Mouse (Mus musculus) forebrain, embryonic 11.5 days (tissue): ENCODE results near the gene Sirt6. TPM values are rescaled to one million over a fixed set of nuclear protein-coding genes. Genes with fewer than 3 reads are reported as not detected.

Source experiments
- ATAC-seq: fragments of 200-750 bp; cut with Nextera tagmentation; replicated peaks from 2 replicates; pipeline ENCODE4 v1.8.0; 2017; ENCODE audit warnings: moderate TSS enrichment; ENCODE audit not compliant: low FRiP score
- DNase-seq: peaks from one replicate; pipeline ENCODE4 v3.0.0-alpha.2; 2017; ENCODE audit warnings: low spot score
- H3K27ac ChIP-seq: fragments of 300-500 bp; sonication (generic); 2 replicates; pipeline ENCODE4 v1.5.1; 2014; ENCODE audit warnings: low read depth, low read length
- H3K27me3 ChIP-seq: fragments of 300-500 bp; sonication (generic); 2 replicates; pipeline ENCODE4 v1.6.1; 2014; ENCODE audit warnings: mild to moderate bottlenecking, low read length, mixed read lengths; ENCODE audit not compliant: control insufficient read depth, insufficient read depth
- H3K36me3 ChIP-seq: fragments of 300-500 bp; sonication (generic); 2 replicates; pipeline ENCODE4 v1.6.1; 2014; ENCODE audit warnings: mild to moderate bottlenecking, low read length, moderate library complexity, mixed read lengths; ENCODE audit not compliant: control insufficient read depth, insufficient read depth
- H3K4me1 ChIP-seq: fragments of 300-500 bp; sonication (generic); replicated peaks from 2 replicates; pipeline ENCODE4 v1.6.1; 2014; ENCODE audit warnings: low read length, mixed read lengths; ENCODE audit not compliant: control insufficient read depth, insufficient read depth
- H3K4me2 ChIP-seq: fragments of 300-500 bp; sonication (generic); 2 replicates; pipeline ENCODE4 v1.6.1; 2014; ENCODE audit warnings: low read depth, mild to moderate bottlenecking, low read length, moderate library complexity, mixed read lengths; ENCODE audit not compliant: severe bottlenecking
- H3K4me3 ChIP-seq: fragments of 300-500 bp; sonication (generic); 2 replicates; pipeline ENCODE4 v1.5.1; 2014; ENCODE audit warnings: low read depth, low read length
- H3K9ac ChIP-seq: fragments of 300-500 bp; sonication (generic); 2 replicates; pipeline ENCODE4 v1.6.1; 2014; ENCODE audit warnings: low read length
- H3K9me3 ChIP-seq: fragments of 300-500 bp; sonication (generic); 2 replicates; pipeline ENCODE4 v1.6.1; 2016; ENCODE audit warnings: low read length, mixed read lengths; ENCODE audit not compliant: control insufficient read depth
- WGBS: fragments of 180-500 bp; shearing (Covaris S2); extraction: QIAGEN DNeasy Blood & Tissue Kit; methylation state at CpG from one replicate; pipeline ENCODE4 v1.1.7; 2014; 5-methylcytosine and 5-hydroxymethylcytosine counted together
- polyA plus RNA-seq: library from polyadenylated mRNA; unstranded; fragments of >200 nt; fragmentation: Nextera tagmentation; extraction: Ambion mirVana; gene quantifications from 2 replicates; pipeline ENCODE4 v1.2.1, GENCODE M21; 2014

Sirt6 gene
- polyA plus RNA-seq, 1 experiment from 2014 or later, result 45.0 TPM

GRCm38 (mm10) chr10:81628390-81628789 lies 793 bp upstream of the Sirt6 start, which contains the start of gene Ankrd24:
Gene Ankrd24 (plus strand): TSS chr10:81628540.
- H3K4me2 ChIP-seq, result peak within 1 kb of the TSS; percentile 80
- H3K27ac ChIP-seq, result peak within 1 kb of the TSS; percentile 82
- no peaks in the 10 kb centered on the region for H3K9me3 ChIP-seq
- no peaks in the 10 kb centered on the region for H3K27me3 ChIP-seq
- H3K36me3 ChIP-seq, result no peaks in the 10 kb centered on the region; the same call in 1 of the 2 replicates
- peak within 1 kb of the TSS; percentile 85 for H3K9ac ChIP-seq
- peaks cover 8% of the 10 kb centered on the region for H3K4me1 ChIP-seq
- DNase-seq, result no peak
- ATAC-seq, result no peak
- H3K4me3 ChIP-seq, result peak within 1 kb of the TSS; percentile 71
- WGBS, result 83% methylated on average over 16 of the region's 16 CpGs

GRCm38 (mm10) chr10:81627836-81628220 lies 231 bp upstream of the Sirt6 start:
- H3K4me3 ChIP-seq, result peak overlapping the region; percentile 71
- H3K4me1 ChIP-seq, result peaks cover 8% of the 10 kb centered on the region
- peak overlapping the region; percentile 85 for H3K9ac ChIP-seq
- no peaks in the 10 kb centered on the region for H3K9me3 ChIP-seq
- no peaks in the 10 kb centered on the region; the same call in 1 of the 2 replicates for H3K36me3 ChIP-seq
- DNase-seq (no peak), ATAC-seq (peak; percentile 47)
- peak overlapping the region; percentile 82 for H3K27ac ChIP-seq
- no peaks in the 10 kb centered on the region for H3K27me3 ChIP-seq
- H3K4me2 ChIP-seq, result peak overlapping the region; percentile 80
- 68% methylated on average over 7 of the region's 7 CpGs for WGBS

GRCm38 (mm10) chr10:81626101-81626993 lies 1.2 kb downstream of the Sirt6 start:
- peak overlapping the region; percentile 80 for H3K4me2 ChIP-seq
- H3K27ac ChIP-seq, result peak overlapping the region; percentile 82; the same call in 1 of the 2 replicates
- H3K4me3 ChIP-seq, result peak overlapping the region; percentile 71
- WGBS, result 93% methylated on average over 22 of the region's 22 CpGs
- peak overlapping the region; percentile 85 for H3K9ac ChIP-seq
- no peaks in the 10 kb centered on the region; the same call in 1 of the 2 replicates for H3K36me3 ChIP-seq
- ATAC-seq (peak; percentile 1; the same call in 1 of the 2 replicates), DNase-seq (no peak)
- no peaks in the 10 kb centered on the region for H3K27me3 ChIP-seq
- peaks cover 8% of the 10 kb centered on the region for H3K4me1 ChIP-seq
- H3K9me3 ChIP-seq, result no peaks in the 10 kb centered on the region

- DNase-seq (no peak), ATAC-seq (no peak)
- no peaks in the 10 kb centered on the region for H3K27me3 ChIP-seq
- WGBS, result 60% methylated on average over 8 of the region's 8 CpGs
- peaks cover 8% of the 10 kb centered on the region for H3K4me1 ChIP-seq
- no peak overlapping the region for H3K9ac ChIP-seq
- no peak overlapping the region for H3K4me3 ChIP-seq
- H3K27ac ChIP-seq, result no peak overlapping the region
- no peaks in the 10 kb centered on the region for H3K9me3 ChIP-seq
- H3K36me3 ChIP-seq, result no peaks in the 10 kb centered on the region; the same call in 1 of the 2 replicates
- H3K4me2 ChIP-seq, result no peak overlapping the region
Observed at GRCm38 (mm10) chr10:81623441-81623840, 4.2 kb downstream of the Sirt6 start.

- 67% methylated on average over 9 of the region's 9 CpGs for WGBS
- Histone ChIP-seq H3K4me2 (no peak overlapping the region), H3K9ac (no peak overlapping the region), H3K27me3 (no peaks in the 10 kb centered on the region), H3K4me1 (no peaks in the 10 kb centered on the region), H3K4me3 (no peak overlapping the region), H3K27ac (no peak overlapping the region), H3K36me3 (no peaks in the 10 kb centered on the region; the same call in 1 of the 2 replicates), H3K9me3 (no peaks in the 10 kb centered on the region)
- ATAC-seq (no peak), DNase-seq (no peak)
Observed at GRCm38 (mm10) chr10:81620786-81621185, 6.8 kb downstream of the Sirt6 start.

- 89% methylated on average over 5 of the region's 5 CpGs for WGBS
Observed at GRCm38 (mm10) chr10:81619976-81620375, 7.6 kb downstream of the Sirt6 start.

GRCm38 (mm10) chr10:81615486-81615885 lies 12.1 kb downstream of the Sirt6 start:
- DNase-seq (no peak), ATAC-seq (no peak)
- no peak overlapping the region for H3K4me3 ChIP-seq
- H3K27ac ChIP-seq, result no peak overlapping the region
- H3K27me3 ChIP-seq, result no peaks in the 10 kb centered on the region
- no peak overlapping the region for H3K9ac ChIP-seq
- no peak overlapping the region for H3K4me2 ChIP-seq
- no peaks in the 10 kb centered on the region for H3K9me3 ChIP-seq
- no peaks in the 10 kb centered on the region for H3K4me1 ChIP-seq
- WGBS, result 69% methylated on average over 6 of the region's 6 CpGs
- H3K36me3 ChIP-seq, result no peaks in the 10 kb centered on the region

More at GRCm38 (mm10) chr10:81619976-81620375, 7.6 kb downstream of the Sirt6 start:
- Histone ChIP-seq H3K4me1 (no peaks in the 10 kb centered on the region), H3K27ac (no peak overlapping the region), H3K4me2 (no peak overlapping the region), H3K36me3 (no peaks in the 10 kb centered on the region; the same call in 1 of the 2 replicates), H3K9ac (no peak overlapping the region), H3K4me3 (no peak overlapping the region), H3K9me3 (no peaks in the 10 kb centered on the region), H3K27me3 (no peaks in the 10 kb centered on the region)
- DNase-seq (no peak), ATAC-seq (no peak)

- no peak overlapping the region for H3K9ac ChIP-seq
Observed at GRCm38 (mm10) chr10:81612779-81613178, 14.8 kb downstream of the Sirt6 start.

More at GRCm38 (mm10) chr10:81612779-81613178, 14.8 kb downstream of the Sirt6 start:
- Histone ChIP-seq H3K27ac (no peak overlapping the region), H3K36me3 (no peaks in the 10 kb centered on the region), H3K4me1 (no peaks in the 10 kb centered on the region), H3K9me3 (no peaks in the 10 kb centered on the region), H3K27me3 (no peaks in the 10 kb centered on the region), H3K4me2 (no peak overlapping the region), H3K4me3 (no peak overlapping the region)
- ATAC-seq (no peak), DNase-seq (no peak)
- WGBS, result 65% methylated on average over 3 of the region's 3 CpGs
